Mouse (Mus musculus) left cerebral cortex, postnatal 36 days (tissue): ENCODE measurements at regions not wholly inside any gene's neighbourhood (a gene's known extent, or its start where the extent isn't known, plus 50 kb on each side); places are given as distances from the start of the nearest gene placed in this dataset.

ENCODE experiments used
- DNase-seq, 2 experiments: peaks; one replicate each; pipeline ENCODE4 v3.0.0; 2021 to 2022; ENCODE audit warnings: low spot score in 2 of 2, mixed read lengths in 1 of 2
- intact Hi-C: fragments of 180-260 bp; cut with DNase I; formaldehyde crosslinking; loops from one replicate; pipeline ENCODE4 v1.15.1; 2025

GRCm38 (mm10) chr7:83016566-83016965, 149.4 kb downstream of the Mex3b start:
- peak; percentile 36 to 47 for DNase-seq
- intact Hi-C loops: no loop called here

DNA sequence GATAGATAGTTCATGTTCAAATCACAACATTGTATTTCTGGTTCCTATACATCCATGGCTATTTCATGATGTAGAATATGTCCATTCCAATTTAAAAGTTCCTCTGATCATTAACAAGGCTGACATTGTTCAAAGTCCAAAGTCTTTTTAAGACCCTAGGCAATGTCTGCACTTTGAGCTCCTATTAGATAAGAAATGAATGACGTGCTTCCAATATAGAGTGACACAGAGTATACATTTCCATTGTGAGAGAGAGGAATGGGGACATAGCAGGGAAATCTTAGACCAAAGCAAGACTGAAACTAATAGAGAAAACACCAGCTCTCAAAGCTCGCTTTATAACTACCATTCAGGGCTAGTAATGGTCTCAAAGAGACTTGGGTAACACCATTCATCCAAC, 153.5 kb downstream of the Mex3b start:
- no peak for DNase-seq
- intact Hi-C loops: no loop called here

- intact Hi-C loops: no loop called here
- no peak for DNase-seq
These were observed 156.9 kb downstream of the Mex3b start for GRCm38 (mm10) chr7:83023990-83024389.

DNA sequence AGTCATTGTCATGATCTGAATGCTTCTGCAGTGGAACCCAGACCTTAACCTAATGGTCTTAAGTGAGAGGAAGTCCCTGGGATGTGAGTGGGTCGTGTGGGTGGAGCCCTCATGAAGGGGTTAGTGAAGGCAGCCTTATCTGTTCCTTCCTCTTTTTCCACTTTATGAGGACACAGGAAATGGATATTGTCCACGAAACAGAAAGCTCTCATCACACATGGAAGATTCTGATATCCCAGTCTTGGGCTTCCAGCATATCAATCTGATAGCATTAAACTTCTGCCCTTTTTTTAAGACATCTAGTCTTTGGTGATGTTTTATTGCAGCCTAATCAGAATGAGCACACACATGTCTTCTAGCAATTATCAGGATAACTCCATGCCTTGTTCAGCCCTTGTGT, 164.0 kb downstream of the Mex3b start:
- intact Hi-C loops: no loop called here
- no peak for DNase-seq

GRCm38 (mm10) chr7:83032025-83032424, 164.9 kb downstream of the Mex3b start:
- no peak for DNase-seq
- intact Hi-C loops: no loop called here

- intact Hi-C loops: no loop called here
- DNase-seq: no peak
These were observed 165.8 kb downstream of the Mex3b start for GRCm38 (mm10) chr7:83032924-83033323.

DNA sequence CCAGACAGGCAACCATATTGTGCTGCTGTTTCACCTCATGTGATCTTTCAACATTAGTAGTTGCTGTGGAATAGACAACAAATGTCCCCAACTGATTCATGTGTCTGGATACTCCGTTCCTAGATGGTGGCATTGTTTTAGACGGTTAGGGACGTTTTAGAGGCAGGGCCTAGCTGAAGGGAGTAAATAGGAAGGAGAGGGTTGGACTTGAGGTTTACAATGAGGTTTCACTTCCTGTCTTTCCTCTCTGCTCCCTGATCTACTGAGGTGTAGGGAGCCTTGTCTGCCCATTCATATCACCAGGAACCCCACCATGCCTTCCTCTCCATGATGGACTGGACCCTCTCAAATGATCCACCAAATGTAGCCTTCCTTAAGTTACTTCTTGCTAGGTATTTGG, 168.1 kb downstream of the Mex3b start:
- intact Hi-C loops: no loop called here
- DNase-seq: no peak

DNA sequence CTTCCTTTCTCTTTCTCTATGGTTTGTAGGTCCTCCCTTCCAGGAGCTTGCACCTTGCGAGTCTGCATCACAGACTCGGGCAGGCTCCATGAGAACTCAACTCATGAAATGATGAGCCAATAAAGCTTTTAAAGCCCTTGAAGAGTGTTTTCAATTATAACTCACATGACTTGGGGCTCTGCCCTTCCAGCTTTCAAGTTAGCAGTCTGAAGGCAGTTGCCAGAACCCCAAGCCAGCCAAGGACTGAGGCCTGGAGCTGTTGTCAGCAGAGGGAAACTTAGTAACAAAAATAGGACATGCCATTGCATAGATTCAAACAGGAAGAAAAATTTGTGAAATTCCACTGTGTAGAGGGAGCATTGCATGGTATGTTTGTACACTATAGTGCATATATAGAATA, 169.3 kb downstream of the Mex3b start:
- intact Hi-C loops: no loop called here

GRCm38 (mm10) chr7:83037100-83037499, 170.0 kb downstream of the Mex3b start:
- intact Hi-C loops: no loop called here
- DNase-seq: no peak

More for the DNA sequence above, 169.3 kb downstream of the Mex3b start:
- no peak for DNase-seq

DNA sequence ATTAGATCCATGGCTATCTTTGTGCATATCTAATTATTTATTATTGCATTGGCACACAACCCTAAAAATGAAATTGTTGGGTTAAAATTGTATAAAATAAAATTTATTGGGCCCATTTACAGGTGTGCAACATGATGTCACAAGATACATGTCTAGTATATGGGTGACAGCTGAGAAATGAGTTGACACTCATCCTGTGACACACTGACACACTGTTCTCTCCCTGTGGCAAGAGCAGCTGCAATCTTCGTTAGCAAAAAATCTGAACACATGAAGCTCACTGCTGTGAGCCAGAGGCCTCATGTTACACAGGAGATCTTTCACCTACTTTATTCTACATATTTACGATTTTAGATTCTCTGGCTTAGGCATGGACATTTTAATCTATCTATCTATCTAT, 170.6 kb downstream of the Mex3b start:
- DNase-seq: no peak
- intact Hi-C loops: no loop called here

- intact Hi-C loops: no loop called here
These were observed 176.6 kb downstream of the Mex3b start for GRCm38 (mm10) chr7:83043746-83044145.

GRCm38 (mm10) chr7:83045266-83045665, 178.1 kb downstream of the Mex3b start:
- intact Hi-C loops: no loop called here
- no peak for DNase-seq

More at GRCm38 (mm10) chr7:83043746-83044145, 176.6 kb downstream of the Mex3b start:
- no peak for DNase-seq

DNA sequence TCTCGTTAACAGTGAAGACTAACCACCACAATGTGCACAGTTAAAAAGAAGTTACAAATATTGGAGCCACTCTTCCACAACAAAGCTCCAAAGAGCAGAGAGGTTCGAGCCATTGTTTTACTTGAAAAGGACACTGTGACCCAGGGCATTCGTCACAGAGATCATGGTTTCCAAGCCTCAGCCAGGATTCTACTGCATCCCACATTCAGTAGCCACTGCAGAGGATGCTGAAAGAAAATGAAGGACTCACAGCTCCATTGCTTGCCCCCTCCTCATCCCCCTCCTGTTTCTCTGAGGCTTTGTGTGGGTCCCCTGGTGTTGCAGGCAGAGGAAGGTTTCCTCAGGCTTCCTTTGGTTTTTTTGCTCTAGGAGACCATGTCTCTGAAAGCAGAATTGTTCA, 182.9 kb downstream of the Mex3b start:
- no peak for DNase-seq
- intact Hi-C loops: no loop called here

DNA sequence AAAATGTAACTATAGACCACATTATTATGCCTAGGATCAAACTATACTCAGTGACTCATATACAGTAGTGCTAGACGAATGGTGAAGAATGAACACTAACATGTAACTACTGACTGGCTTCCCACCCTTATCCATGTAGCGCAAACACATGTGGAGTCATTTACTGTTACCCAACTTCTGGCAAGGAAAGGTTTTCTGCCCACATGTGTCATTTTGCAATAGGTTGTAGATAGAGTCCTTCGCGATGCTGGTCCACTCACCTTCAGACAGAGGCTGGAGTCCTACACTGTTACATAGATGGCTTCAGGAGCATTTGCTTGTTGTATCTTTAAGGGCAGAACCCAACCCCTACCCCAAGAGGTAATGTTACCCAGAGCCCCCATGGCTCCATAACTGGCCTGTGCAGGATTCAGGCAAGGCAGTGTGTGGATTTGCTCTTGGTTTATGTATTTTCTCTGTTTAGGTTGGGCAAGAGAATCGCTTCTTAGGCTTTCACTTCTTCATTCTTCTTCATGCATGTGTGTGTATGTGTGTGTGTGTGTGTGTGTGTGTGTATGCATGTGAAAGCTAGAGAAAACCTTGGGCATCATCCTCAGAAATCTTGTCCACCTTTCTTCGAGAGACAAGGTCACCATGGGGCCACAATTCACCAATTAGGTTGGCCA, 183.8 kb downstream of the Mex3b start:
- intact Hi-C loops: no loop called here
- no peak for DNase-seq

DNA sequence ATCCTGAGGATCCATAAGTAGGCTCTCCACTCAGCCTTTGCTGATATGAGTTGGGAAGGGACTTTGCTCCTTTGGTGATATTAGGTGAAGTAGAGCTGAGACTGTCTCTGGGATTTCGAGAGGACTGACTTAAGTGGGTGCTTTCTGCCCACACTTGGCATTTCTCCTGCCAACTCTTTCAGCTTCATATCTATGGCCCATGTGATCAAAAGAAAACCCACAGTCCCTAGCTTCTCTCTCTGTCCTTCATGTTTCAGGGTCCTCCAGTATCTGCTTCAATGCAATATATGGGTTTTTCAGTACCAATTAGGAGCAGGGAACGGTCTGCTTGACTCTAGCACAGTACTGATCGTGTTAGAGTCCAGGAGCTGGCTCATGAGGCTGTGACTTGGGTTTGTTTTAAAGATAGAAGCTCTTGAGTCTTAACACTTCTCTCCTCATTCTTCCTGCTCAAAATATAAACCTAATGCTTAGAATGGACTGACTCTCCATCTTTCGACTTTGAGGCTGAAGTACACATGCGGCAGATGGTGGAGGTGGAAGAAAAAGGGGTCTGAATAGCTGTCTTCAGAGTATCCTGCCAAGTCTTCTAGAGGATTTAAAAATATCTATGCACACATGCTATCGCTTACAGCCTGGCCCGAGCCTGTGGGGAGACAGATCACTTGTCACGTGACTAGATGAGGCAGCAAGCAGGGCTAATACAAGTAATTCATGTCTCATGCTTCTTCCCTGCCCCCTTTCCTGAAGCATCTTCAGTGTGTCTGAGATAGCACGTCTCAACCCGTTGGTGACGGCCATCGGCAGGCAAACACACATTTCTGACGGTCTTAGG, 189.2 kb downstream of the Mex3b start:
- peak; percentile 36 to 38 for DNase-seq
- intact Hi-C loops: no loop called here

DNA sequence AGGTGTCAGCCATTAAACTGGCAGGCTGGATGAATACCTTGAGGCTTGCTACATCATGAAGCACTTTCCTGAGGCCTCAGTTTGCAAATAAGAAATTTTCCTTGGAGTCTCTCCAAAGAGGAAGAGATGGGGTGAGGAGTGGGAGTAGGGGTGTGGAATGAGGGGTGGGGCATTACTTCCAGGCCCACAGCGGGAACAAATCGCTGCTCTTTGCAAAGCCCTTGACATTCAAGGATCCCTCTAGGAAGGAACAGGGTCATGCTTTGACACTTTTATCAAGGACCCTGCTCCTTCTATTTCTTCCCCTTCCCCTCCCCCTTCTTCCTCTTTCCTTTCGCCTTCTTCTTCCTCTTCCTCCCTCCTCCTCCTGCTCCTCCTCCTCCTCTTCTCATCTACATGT, 193.2 kb downstream of the Mex3b start:
- intact Hi-C loops: loop anchor here (2.0 kb wide), 1 partner anchor 194 kb away; the partner anchor contains the start of gene Mex3b
- DNase-seq: no peak

- intact Hi-C loops: loop anchor here (2.0 kb wide), 1 partner anchor 194 kb away; the partner anchor contains the start of gene Mex3b
- no peak for DNase-seq
These were observed 193.6 kb downstream of the Mex3b start for GRCm38 (mm10) chr7:83060733-83061132.

- intact Hi-C loops: loop anchor here (2.0 kb wide), 1 partner anchor 195 kb away; the partner anchor contains the start of gene Mex3b
- peak; percentile 18 to 27 for DNase-seq
These were observed 194.2 kb downstream of the Mex3b start for GRCm38 (mm10) chr7:83061197-83061893.

GRCm38 (mm10) chr7:83061894-83062477, 194.9 kb downstream of the Mex3b start:
- no peak for DNase-seq
- intact Hi-C loops: loop anchor here (2.0 kb wide), 1 partner anchor 195 kb away; the partner anchor contains the start of gene Mex3b

DNA sequence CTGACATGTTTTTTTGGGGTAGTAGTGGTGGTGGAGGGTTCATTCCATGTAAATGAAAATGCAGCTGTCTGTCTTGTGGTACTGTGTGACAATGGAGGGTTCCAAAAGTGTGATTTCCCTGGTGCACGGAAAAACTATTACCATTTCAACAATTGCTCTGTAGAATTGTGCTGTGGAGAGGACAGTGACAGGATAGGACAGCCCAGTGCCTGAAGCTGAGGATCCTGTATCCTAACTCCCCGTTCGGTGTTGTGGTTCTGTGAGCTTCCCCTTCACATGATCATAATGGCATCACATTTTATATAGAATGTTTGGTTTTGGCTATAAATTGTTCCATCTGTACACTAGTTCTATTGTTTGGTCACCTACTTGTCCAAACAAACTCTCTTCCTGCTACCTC, 196.4 kb downstream of the Mex3b start:
- intact Hi-C loops: no loop called here
- DNase-seq: no peak
